Mouse (Mus musculus) small intestine, adult 2 months (tissue): ENCODE measurements around the gene Tlr12. TPM values are rescaled to one million over a fixed set of nuclear protein-coding genes. Genes with fewer than 3 reads are reported as not detected.

Experiments
- H3K27ac ChIP-seq: fragments of 200-500 bp; 2 replicates; pipeline ENCODE4 v1.5.1; 2012; ENCODE audit warnings: low read depth, low read length, control low read depth, inconsistent platforms; ENCODE audit not compliant: insufficient read depth
- H3K27me3 ChIP-seq: fragments of 200-500 bp; 2 replicates; pipeline ENCODE4 v1.6.1; 2012; ENCODE audit warnings: mild to moderate bottlenecking, moderate library complexity, low read length, inconsistent platforms; ENCODE audit not compliant: control insufficient read depth, insufficient read depth
- H3K36me3 ChIP-seq: fragments of 200-500 bp; 2 replicates; pipeline ENCODE4 v1.6.1; 2012; ENCODE audit warnings: mild to moderate bottlenecking, low read length, control low read depth, inconsistent platforms; ENCODE audit not compliant: control insufficient read depth, insufficient read depth
- H3K4me1 ChIP-seq: fragments of 200-500 bp; 2 replicates; pipeline ENCODE4 v1.6.1; 2012; ENCODE audit warnings: low read length, inconsistent platforms, mixed read lengths; ENCODE audit not compliant: control insufficient read depth, insufficient read depth, insufficient read length
- H3K4me3 ChIP-seq: fragments of 200-500 bp; 2 replicates; pipeline ENCODE4 v1.5.1; 2012; ENCODE audit warnings: low read depth, mild to moderate bottlenecking, control low read depth, inconsistent platforms, low read length, moderate library complexity
- CTCF ChIP-seq: fragments of 200-500 bp; IDR thresholded peaks from 2 replicates; pipeline ENCODE4 v1.5.1; 2012; ENCODE audit warnings: low read depth, mild to moderate bottlenecking, control low read depth, inconsistent platforms, low read length, moderate library complexity, mixed read lengths; ENCODE audit not compliant: insufficient replicate concordance, insufficient read length; ENCODE audit errors: extremely low read depth
- POLR2A ChIP-seq: fragments of 200-500 bp; IDR thresholded peaks from 2 replicates; pipeline ENCODE4 v1.6.1; 2012; ENCODE audit warnings: low read depth, mild to moderate bottlenecking, control low read depth, inconsistent platforms, low read length, moderate library complexity
- WGBS: fragments of 180-500 bp; shearing (Covaris S2); methylation state at CpG from one replicate; pipeline ENCODE4 v1.1.7; 2018; 5-methylcytosine and 5-hydroxymethylcytosine counted together
- polyA plus RNA-seq: library from polyadenylated mRNA; depleted of rRNA; stranded (reverse); fragments of >200 nt; gene quantifications from 2 replicates; pipeline ENCODE4 v1.2.3, GENCODE M21; 2012

The Tlr12 gene
- polyA plus RNA-seq, 1 experiment, result 6.1 TPM

- Histone ChIP-seq H3K4me3 (peak within 1 kb of the TSS; percentile 97), H3K27ac (no peak within 1 kb of the TSS), H3K36me3 (no peaks in the 10 kb centered on the region), H3K27me3 (no peaks in the 10 kb centered on the region), H3K4me1 (0 out of 2 replicates have a peak, but pooled peaks cover 2% of the 10 kb centered on the region)
- TF ChIP-seq CTCF (peak; percentile 28; the same call in 1 of the 2 replicates), POLR2A (no peak)
- WGBS, result under 1% methylated on average over 24 of the region's 24 CpGs
Observed at GRCm38 (mm10) chr4:128609925-128610402, 8.5 kb downstream of the Tlr12 start, which contains the start of gene Zscan20. Gene Zscan20, minus strand, starts transcription at chr4:128610098.

DNA sequence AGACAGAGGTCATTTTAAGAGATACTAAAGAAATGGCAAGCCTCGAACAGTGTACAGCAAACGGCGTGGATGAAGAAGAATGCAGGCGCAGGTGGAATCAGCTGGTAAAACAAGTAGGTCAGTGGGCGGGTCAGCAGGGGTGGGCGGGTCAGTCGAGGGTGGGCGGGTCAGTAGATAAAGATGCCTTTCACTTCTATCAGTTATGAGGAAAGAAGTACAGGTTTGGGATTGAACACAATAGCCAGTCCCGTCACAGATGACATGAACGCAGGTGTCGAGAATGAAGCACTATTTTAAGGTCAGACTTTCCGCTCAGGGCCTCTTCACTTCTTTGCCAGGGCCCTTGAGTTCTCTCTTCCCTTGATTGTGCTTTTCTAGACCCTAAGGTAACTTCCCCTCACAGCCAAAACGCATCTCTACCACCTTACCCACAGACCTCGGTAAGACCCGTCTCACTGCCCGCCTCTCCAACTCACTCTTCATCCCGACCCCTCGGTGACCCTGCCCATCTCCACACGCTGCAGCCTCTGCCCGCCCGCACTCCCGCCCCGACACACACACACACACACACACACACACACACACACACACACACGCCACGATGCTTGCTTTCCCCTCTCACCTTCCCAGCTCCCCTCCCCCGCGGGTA is 9.0 kb downstream of the Tlr12 start:
- Histone ChIP-seq H3K4me3 (peak overlapping the region; percentile 97), H3K27ac (no peak overlapping the region), H3K27me3 (no peaks in the 10 kb centered on the region), H3K4me1 (0 out of 2 replicates have a peak, but pooled peaks cover 2% of the 10 kb centered on the region), H3K36me3 (no peaks in the 10 kb centered on the region; the same call in 1 of the 2 replicates)
- TF ChIP-seq POLR2A, result no peak
- no peak for TF ChIP-seq CTCF
- WGBS, result 2% methylated on average over 23 of the region's 27 CpGs

DNA sequence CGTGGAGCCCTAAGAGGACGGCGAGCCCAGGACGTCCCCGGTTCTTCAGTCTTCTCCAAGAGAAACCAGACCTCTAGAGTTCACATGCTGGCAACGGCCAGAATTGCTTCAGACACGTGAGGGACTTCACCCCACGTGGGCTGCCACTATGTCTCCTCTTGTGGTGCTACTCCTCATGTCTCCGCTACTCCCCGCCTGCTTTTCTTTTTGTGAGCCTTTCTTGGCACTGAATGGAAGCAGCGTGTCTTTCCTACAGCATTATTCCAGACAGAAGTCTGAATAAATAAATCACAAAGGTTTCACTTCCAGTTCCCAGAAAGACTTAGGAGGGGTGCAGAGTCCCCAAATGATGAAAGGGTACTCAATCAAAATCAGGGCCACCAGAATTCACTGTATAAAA is 10.8 kb downstream of the Tlr12 start:
- Histone ChIP-seq H3K27me3 (no peaks in the 10 kb centered on the region), H3K4me3 (no peak overlapping the region), H3K4me1 (0 out of 2 replicates have a peak, but pooled peaks cover 2% of the 10 kb centered on the region), H3K36me3 (peaks cover 8% of the 10 kb centered on the region), H3K27ac (no peak overlapping the region)
- no peak for TF ChIP-seq POLR2A
- no peak for TF ChIP-seq CTCF
- whole genome bisulfite sequencing, result 83% methylated on average over 11 of the region's 11 CpGs

DNA sequence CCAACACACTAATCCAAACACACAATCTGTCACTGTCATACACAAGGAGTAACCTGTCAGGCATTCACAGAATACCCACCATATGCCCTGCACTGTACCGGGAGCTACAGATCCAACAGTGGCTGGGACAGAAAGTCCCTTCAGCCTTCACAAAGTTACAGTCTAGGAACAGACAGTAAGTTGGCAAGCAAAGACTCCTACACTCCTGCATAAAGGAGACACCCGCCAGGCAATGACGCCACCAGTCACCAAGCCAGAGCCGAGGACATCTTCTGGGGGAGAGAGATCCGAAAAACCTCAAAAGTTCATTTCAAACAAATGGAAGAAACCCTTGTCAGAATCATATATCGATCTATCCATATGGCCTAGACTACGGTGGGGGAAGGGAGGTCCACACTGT is 11.8 kb downstream of the Tlr12 start:
- 0 out of 2 replicates have a peak, but pooled peaks cover 2% of the 10 kb centered on the region for H3K4me1 ChIP-seq
- 98% methylated on average over 7 of the region's 7 CpGs for WGBS
- H3K27ac ChIP-seq, result no peak overlapping the region
- TF ChIP-seq POLR2A (no peak), CTCF (no peak)
- peaks cover 8% of the 10 kb centered on the region for H3K36me3 ChIP-seq
- no peak overlapping the region for H3K4me3 ChIP-seq
- no peaks in the 10 kb centered on the region for H3K27me3 ChIP-seq

DNA sequence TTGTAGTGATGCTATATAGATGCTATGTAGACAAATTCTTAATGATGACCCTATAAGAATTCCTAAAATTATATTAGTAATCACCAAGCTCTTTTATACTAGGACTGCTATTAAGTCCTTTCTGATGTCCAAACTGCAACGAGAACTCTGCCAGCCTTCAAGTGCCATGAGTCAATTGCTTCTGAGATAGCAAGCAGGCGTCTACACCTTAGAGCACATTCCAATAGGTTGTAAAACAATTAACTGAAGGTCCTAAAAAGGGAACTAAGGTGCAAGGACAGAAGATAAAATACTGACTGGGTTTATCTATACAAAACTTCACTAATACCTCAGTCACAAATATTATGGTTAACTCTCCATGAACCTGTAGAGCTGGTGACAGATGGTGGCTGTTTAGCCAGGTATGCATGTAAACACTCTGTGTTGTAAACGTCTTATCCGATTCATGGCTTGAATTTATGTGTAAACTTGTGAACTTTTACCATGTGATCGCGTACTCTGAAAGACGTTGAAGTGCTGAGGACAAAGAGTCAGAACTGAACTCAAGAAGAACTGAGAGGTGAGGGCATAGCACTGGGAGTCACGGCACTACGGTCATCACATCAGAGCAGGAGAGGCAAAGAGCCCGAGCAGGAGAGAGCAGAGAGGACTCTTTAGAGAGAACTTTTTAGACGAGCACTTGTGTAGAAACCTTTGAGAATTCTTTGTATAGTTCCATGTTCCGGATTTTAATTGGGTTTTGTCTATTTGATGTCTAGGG is 20.4 kb downstream of the Tlr12 start:
- Histone ChIP-seq H3K36me3 (no peaks in the 10 kb centered on the region), H3K4me3 (no peak overlapping the region), H3K4me1 (peaks cover 11% of the 10 kb centered on the region; the same call in 1 of the 2 replicates), H3K27ac (no peak overlapping the region), H3K27me3 (no peaks in the 10 kb centered on the region)
- TF ChIP-seq CTCF, result no peak
- no peak for TF ChIP-seq POLR2A
- 29% methylated on average over 12 of the region's 12 CpGs for WGBS

GRCm38 (mm10) chr4:128594062-128594461 is 24.4 kb downstream of the Tlr12 start:
- Histone ChIP-seq H3K27me3 (no peaks in the 10 kb centered on the region), H3K4me3 (no peak overlapping the region), H3K27ac (no peak overlapping the region), H3K36me3 (peaks cover 15% of the 10 kb centered on the region), H3K4me1 (peaks cover 11% of the 10 kb centered on the region; the same call in 1 of the 2 replicates)
- no peak for TF ChIP-seq CTCF
- TF ChIP-seq POLR2A, result no peak
- WGBS, result 75% methylated on average over 5 of the region's 5 CpGs

GRCm38 (mm10) chr4:128593286-128593685 is 25.1 kb downstream of the Tlr12 start:
- Histone ChIP-seq H3K27me3 (no peaks in the 10 kb centered on the region), H3K27ac (no peak overlapping the region), H3K4me3 (no peak overlapping the region), H3K36me3 (peaks cover 18% of the 10 kb centered on the region), H3K4me1 (peaks cover 11% of the 10 kb centered on the region; the same call in 1 of the 2 replicates)
- WGBS, result 83% methylated on average over 4 of the region's 4 CpGs
- no peak for TF ChIP-seq POLR2A
- TF ChIP-seq CTCF, result no peak
